Mouse (Mus musculus): ENCODE results near the gene Gm10964. TPM values are rescaled to one million over a fixed set of nuclear protein-coding genes. Genes with fewer than 3 reads are reported as not detected.
A peak's percentile ranks its signal among the peaks of the same experiment; 100 is the strongest.

The Gm10964 gene
- polyA plus RNA-seq, 3 experiments from 2014 or later, result not detected

DNA sequence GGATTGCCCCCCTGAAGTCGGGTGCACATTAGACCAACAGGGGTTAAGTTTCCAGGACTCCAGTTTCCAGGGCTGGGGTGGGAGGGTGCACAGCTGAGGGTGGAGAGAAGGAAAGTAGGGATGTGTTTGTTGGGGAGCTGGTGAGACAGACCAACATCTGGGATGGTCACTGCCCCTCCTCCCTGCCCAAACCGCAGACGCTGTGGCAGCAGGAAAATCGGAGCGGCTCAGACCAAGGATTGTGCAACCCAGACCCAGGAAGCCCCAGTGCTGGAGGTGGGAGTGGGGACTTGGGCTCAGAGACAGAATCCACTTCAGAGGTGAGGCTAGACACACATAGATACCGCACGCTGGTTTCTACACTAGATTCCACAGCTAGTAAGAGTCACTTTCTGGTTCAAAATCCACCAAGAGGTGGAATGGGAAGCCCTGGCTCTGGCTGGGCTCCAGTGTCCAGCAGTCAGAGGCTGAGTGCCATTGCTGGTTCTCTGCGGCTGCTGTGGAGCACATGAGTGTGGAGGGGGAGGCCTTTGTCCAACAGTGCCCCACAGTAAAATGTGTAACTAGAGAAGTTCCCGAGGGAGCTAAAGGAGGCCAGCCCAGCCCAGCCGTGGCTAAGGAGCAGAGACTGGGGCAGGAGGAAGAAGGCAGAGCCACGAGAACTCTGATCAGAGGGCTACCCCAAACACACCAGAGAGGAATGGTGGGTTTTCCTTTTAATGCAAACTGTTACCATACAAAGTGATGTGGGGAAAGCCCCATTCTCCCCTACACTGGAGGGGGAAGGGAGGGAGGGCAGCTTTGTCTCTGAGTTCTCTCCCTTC is 4.3 kb upstream of the Gm10964 start:
- ATAC-seq, result no peak

GRCm38 (mm10) chr3:103735776-103736600 is 3.2 kb upstream of the Gm10964 start:
- ATAC-seq, result no peak

DNA sequence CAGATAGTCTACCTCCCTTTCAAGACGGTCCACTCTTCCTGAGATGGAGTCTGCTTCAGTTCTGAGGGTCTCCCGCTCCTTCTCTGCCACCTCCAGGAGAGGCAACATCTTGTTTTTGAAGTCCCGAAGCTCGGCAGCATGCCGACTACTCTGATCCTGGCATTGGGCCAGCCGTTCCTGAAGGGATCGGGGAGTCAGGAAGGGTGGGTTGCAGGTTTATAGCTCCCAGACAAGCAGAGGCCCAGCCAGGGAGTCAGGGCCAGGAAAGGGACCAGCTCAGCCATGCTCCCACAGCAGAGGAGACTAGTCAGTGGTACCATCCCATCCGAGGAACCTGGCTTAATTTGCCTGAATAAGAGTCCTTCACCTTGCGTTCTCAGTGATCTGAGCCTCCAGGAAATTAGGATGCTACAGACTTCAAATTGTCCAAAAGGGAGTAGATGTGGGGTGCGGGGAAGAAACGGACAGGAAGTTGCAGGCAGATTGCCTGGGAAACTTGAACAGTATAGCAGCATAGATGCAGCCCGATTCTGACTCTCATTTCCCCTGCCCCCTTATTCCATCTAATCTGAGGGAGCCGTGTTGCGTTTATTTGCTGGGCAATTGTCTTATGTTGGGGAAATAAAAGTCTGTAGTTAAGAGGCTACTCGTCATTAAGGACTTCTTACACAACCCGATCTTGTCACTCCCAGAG is 2.0 kb upstream of the Gm10964 start:
- no peak for ATAC-seq

- ATAC-seq, result peak; percentile 77
These were observed 1.2 kb upstream of the Gm10964 start, which contains the start of gene Olfml3 for GRCm38 (mm10) chr3:103737778-103738571. Gene Olfml3, minus strand, starts transcription at chr3:103738001.

- ATAC-seq, result no peak
These were observed 1.2 kb downstream of the Gm10964 start for GRCm38 (mm10) chr3:103740342-103740741.

GRCm38 (mm10) chr3:103743208-103743607 is 4.0 kb downstream of the Gm10964 start:
- no peak for ATAC-seq

GRCm38 (mm10) chr3:103745001-103745770 is 6.0 kb downstream of the Gm10964 start:
- no peak for ATAC-seq

GRCm38 (mm10) chr3:103746711-103747110 is 7.5 kb downstream of the Gm10964 start:
- ATAC-seq, result no peak

GRCm38 (mm10) chr3:103751558-103751957 is 12.4 kb downstream of the Gm10964 start:
- no peak for ATAC-seq

DNA sequence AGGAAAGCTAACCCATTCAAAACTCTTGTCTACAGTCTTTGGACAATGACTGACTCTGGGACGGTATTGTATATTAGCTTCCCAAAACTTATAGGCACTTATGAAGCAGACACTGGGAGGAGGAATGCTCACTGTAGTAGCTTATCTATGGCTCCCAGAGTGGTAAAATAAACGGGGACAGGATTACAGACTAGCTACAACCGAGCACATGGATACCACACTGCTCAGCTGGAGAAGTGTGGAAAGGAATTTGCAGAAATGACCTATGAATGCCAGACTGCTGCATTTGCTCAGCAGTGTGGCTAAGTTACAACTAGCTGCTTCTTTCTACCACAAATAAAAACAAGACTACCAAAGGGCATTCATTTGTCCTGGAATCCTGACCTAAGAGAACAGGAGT is 16.2 kb downstream of the Gm10964 start:
- ATAC-seq, result no peak

DNA sequence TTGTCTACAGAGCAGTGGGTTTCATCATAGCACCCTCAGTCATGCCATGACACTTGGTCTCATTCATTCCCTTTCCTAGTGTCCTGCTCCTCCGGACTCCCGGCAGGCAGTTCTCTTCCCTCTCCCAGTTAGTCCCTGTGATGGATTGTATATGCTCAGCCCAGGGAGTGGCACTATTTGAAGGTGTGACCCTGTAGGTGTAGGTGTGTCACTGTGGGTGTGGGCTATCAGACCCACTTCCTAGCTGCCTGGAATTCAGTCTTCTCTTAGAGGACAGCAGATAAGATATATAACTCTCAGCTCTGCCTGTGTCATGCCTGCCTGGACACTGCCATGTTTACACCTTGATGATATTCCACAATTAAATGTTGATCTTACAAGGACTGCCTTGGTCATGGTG is 17.8 kb downstream of the Gm10964 start:
- ATAC-seq, result no peak

DNA sequence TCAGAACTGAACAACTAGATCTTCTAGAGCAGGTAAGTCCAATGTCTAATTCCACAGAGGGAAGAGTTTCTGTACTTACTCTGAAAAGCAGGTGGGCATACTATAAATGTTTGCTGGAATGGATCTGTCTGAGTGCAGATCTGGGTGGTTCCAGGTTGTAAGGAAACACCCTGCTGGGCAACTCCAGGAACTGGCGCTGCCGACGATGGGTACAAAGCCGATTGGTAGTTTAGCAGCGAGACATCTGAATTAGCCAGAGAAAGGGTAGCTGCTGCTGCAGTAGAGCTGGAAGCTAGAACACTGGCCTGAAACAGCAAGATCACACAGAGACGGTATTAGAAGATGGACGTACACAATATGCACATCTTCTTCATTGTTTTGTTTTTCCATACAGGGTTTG is 19.3 kb downstream of the Gm10964 start:
- no peak for ATAC-seq

GRCm38 (mm10) chr3:103759261-103759970 is 20.2 kb downstream of the Gm10964 start:
- no peak for ATAC-seq

- no peak for ATAC-seq
These were observed 27.6 kb downstream of the Gm10964 start for GRCm38 (mm10) chr3:103766789-103767188.

- ATAC-seq, result no peak
These were observed 32.5 kb downstream of the Gm10964 start for GRCm38 (mm10) chr3:103771531-103772130.

DNA sequence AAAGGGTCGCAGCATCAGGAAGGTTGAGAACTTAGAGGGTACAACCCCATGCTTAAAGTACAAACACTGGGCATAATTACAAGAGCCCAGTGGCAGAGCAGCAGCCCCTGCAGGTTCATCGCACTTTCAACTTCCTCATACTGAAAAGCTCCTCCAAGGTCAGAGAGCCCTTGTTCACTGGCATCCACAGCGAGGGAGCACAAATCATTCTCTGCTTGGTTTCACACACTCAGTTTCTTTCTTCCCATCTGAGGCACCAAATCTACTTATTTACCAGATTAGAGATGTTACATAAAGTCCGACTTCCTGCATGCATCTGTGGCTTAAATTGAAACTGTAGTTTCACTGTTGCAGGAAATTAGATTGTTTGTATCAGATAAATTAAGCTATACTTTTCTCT is 33.7 kb downstream of the Gm10964 start:
- peak; percentile 83 for ATAC-seq

DNA sequence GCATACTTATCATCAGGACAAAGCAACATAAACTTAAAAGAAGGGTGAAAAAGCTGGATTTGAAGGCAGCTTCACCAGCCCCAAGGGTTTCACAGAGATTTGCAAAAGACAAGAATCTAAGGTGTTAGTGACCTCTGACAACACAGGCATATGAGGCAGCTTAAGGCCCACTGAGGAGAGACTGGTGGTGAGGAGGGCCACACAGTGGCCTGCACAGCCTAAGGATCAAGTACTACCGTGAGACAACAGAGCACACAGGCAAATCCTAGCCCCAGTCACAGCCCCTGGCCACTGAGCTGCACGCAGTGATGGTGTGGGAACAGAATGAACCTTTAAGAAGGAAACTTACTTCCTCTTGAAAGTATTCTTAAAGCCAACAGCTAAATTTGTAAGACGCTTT is 34.3 kb downstream of the Gm10964 start:
- peak; percentile 2 for ATAC-seq

DNA sequence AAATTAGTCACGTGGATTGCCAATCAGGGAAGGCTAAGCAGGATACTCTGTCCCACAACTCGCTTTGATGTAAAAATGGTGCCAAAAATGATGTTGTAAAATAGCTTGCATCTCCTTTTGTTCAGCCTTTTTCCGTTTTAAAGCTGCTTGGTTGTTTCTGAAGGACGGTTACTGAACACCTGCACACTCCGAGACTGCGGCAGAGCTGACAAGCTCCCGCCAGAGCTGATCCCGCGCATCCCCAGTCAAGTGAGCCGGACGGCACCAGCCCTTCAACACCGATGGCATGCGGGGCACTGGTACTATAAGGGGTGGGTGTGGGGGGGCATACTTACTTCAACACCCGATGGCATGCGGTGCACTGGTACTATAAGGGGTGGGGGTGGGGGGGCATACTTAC is 34.8 kb downstream of the Gm10964 start:
- ATAC-seq, result no peak

DNA sequence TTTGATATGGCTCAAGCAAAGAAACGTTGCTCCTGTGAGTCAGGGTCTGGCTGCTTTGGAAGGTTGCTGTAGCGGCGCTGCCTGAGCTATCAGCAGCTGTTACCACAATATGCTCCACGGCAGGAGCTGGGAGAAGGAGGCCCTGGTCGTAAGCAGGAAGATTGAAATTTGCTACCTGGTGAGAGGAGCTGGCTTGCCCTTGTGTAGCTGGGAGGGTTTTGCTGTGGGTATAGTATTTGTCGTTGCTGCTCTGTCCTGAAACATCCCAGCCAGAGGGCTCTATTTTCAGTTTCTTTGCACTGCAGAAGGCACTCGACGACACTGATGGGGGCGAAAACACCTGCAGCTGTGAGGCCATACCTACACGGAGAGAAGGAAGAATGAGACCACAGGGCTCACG is 38.8 kb downstream of the Gm10964 start:
- ATAC-seq, result no peak

GRCm38 (mm10) chr3:103778660-103779059 is 39.5 kb downstream of the Gm10964 start:
- ATAC-seq, result no peak

All from inflammation-experienced regulatory T-cells, adult 6 months (primary cell).